Mouse (Mus musculus): ENCODE measurements around the gene Sytl1. TPM values are rescaled to one million over a fixed set of nuclear protein-coding genes. Genes with fewer than 3 reads are reported as not detected.

The Sytl1 gene
- polyA plus RNA-seq, 1 experiment, result 3.4 TPM

GRCm38 (mm10) chr4:133261641-133262374 lies 1.1 kb downstream of the Sytl1 start:
- H3K27me3 ChIP-seq (ENCODE audit: control insufficient read depth, insufficient read depth, insufficient read length), result peaks cover 6% of the 10 kb centered on the region
- H3K79me2 ChIP-seq (ENCODE audit: control insufficient read depth, insufficient read depth), result no peaks in the 10 kb centered on the region
- H3K4me3 ChIP-seq, result no peak overlapping the region
- H3ac ChIP-seq (ENCODE audit: control insufficient read depth, insufficient read length), result no peak overlapping the region
- no peak overlapping the region for H3K4me2 ChIP-seq (ENCODE audit: low read depth)
- H3K36me3 ChIP-seq (ENCODE audit: control insufficient read depth, insufficient read depth), result peaks cover 4% of the 10 kb centered on the region
- no peak for TF ChIP-seq CEBPB (IDR thresholded peaks at IDR 0.05; ENCODE audit: insufficient read depth, poor library complexity, severe bottlenecking)
- TF ChIP-seq TCF3 (IDR thresholded peaks at IDR 0.05; ENCODE audit: insufficient read length, low read depth), result no peak
- TF ChIP-seq MAX (IDR thresholded peaks at IDR 0.05; ENCODE audit: low read depth), result no peak
- no peak for TF ChIP-seq SRF (IDR thresholded peaks at IDR 0.05; ENCODE audit: control insufficient read depth, insufficient read length, low read depth)
- no peak for TF ChIP-seq MYOG (IDR thresholded peaks at IDR 0.05; ENCODE audit: control insufficient read depth in 1 of 3, insufficient read depth in 1 of 3, insufficient read length in 2 of 3, low read depth in 2 of 3)
- no peak for TF ChIP-seq E2F4 (IDR thresholded peaks at IDR 0.05; ENCODE audit: insufficient read depth)
- TF ChIP-seq POLR2AphosphoS2 (IDR thresholded peaks at IDR 0.05; ENCODE audit: insufficient read length, low read depth), result no peak
- TF ChIP-seq POLR2A (IDR thresholded peaks at IDR 0.05; ENCODE audit: insufficient read length, low read depth), result no peak
- TF ChIP-seq USF1 (IDR thresholded peaks at IDR 0.05; ENCODE audit: low read depth), result no peak
- no peak for TF ChIP-seq TCF12 (IDR thresholded peaks at IDR 0.05; ENCODE audit: insufficient read depth, poor library complexity, severe bottlenecking)
- no peak for TF ChIP-seq MYOD1 (IDR thresholded peaks at IDR 0.05; ENCODE audit: control insufficient read depth in 1 of 3, insufficient read length in 2 of 3, low read depth in 2 of 3)

- H3K4me2 ChIP-seq (ENCODE audit: low read depth), result no peak overlapping the region
- no peak overlapping the region for H3ac ChIP-seq (ENCODE audit: control insufficient read depth, insufficient read length)
- no peak overlapping the region for H3K4me3 ChIP-seq
- no peaks in the 10 kb centered on the region for H3K36me3 ChIP-seq (ENCODE audit: control insufficient read depth, insufficient read depth)
- peaks cover 13% of the 10 kb centered on the region for H3K27me3 ChIP-seq (ENCODE audit: control insufficient read depth, insufficient read depth, insufficient read length)
- TF ChIP-seq POLR2AphosphoS2 (IDR thresholded peaks at IDR 0.05; ENCODE audit: insufficient read length, low read depth), result no peak
- H3K79me2 ChIP-seq (ENCODE audit: control insufficient read depth, insufficient read depth), result no peaks in the 10 kb centered on the region
Measured at GRCm38 (mm10) chr4:133257798-133258408, 5.0 kb downstream of the Sytl1 start.

DNA sequence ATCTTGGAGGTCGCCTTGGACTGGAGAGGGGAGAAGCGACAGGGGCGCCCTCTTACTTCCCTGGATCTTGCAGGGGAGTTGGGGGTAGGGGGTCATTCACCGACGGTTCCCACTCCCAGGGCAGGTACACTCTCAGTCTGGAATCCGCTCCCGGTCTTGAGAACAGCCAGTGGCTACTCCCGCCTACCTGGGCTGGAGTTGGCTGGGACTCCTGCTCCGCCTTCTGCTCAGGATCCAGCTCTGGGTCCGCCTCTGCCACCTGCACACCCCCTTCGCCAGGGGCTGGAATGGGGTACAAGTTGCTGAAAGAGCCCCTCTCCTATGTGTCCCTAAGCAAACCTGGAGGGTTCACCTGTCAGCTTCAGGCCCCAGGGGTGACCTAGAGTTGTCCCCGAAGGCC lies 5.7 kb downstream of the Sytl1 start:
- Histone ChIP-seq H3K79me2 (ENCODE audit: control insufficient read depth, insufficient read depth) (no peaks in the 10 kb centered on the region), H3K27me3 (ENCODE audit: control insufficient read depth, insufficient read depth, insufficient read length) (peaks cover 13% of the 10 kb centered on the region), H3K4me2 (ENCODE audit: low read depth) (no peak overlapping the region), H3K4me3 (no peak overlapping the region), H3K36me3 (ENCODE audit: control insufficient read depth, insufficient read depth) (no peaks in the 10 kb centered on the region), H3ac (ENCODE audit: control insufficient read depth, insufficient read length) (no peak overlapping the region)
- no peak for TF ChIP-seq TCF12 (IDR thresholded peaks at IDR 0.05; ENCODE audit: insufficient read depth, poor library complexity, severe bottlenecking)
- TF ChIP-seq MYOD1 (IDR thresholded peaks at IDR 0.05; ENCODE audit: control insufficient read depth in 1 of 3, insufficient read length in 2 of 3, low read depth in 2 of 3), result no peak
- no peak for TF ChIP-seq TCF3 (IDR thresholded peaks at IDR 0.05; ENCODE audit: insufficient read length, low read depth)
- no peak for TF ChIP-seq USF1 (IDR thresholded peaks at IDR 0.05; ENCODE audit: low read depth)
- TF ChIP-seq REST (IDR thresholded peaks at IDR 0.05; ENCODE audit: insufficient read depth, insufficient read length), result no peak
- no peak for TF ChIP-seq E2F4 (IDR thresholded peaks at IDR 0.05; ENCODE audit: insufficient read depth)
- no peak for TF ChIP-seq MYOG (IDR thresholded peaks at IDR 0.05; ENCODE audit: control insufficient read depth in 1 of 3, insufficient read depth in 1 of 3, insufficient read length in 2 of 3, low read depth in 2 of 3)
- no peak for TF ChIP-seq MAX (IDR thresholded peaks at IDR 0.05; ENCODE audit: low read depth)
- no peak for TF ChIP-seq SRF (IDR thresholded peaks at IDR 0.05; ENCODE audit: control insufficient read depth, insufficient read length, low read depth)
- no peak for TF ChIP-seq CEBPB (IDR thresholded peaks at IDR 0.05; ENCODE audit: insufficient read depth, poor library complexity, severe bottlenecking)
- no peak for TF ChIP-seq POLR2AphosphoS2 (IDR thresholded peaks at IDR 0.05; ENCODE audit: insufficient read length, low read depth)

GRCm38 (mm10) chr4:133256820-133257219 lies 6.1 kb downstream of the Sytl1 start:
- Histone ChIP-seq H3K4me3 (no peak overlapping the region), H3ac (ENCODE audit: control insufficient read depth, insufficient read length) (no peak overlapping the region), H3K27me3 (ENCODE audit: control insufficient read depth, insufficient read depth, insufficient read length) (peaks cover 13% of the 10 kb centered on the region), H3K79me2 (ENCODE audit: control insufficient read depth, insufficient read depth) (no peaks in the 10 kb centered on the region), H3K4me2 (ENCODE audit: low read depth) (no peak overlapping the region), H3K36me3 (ENCODE audit: control insufficient read depth, insufficient read depth) (no peaks in the 10 kb centered on the region)
- TF ChIP-seq MAX (IDR thresholded peaks at IDR 0.05; ENCODE audit: low read depth), result no peak
- no peak for TF ChIP-seq E2F4 (IDR thresholded peaks at IDR 0.05; ENCODE audit: insufficient read depth)
- no peak for TF ChIP-seq CEBPB (IDR thresholded peaks at IDR 0.05; ENCODE audit: insufficient read depth, poor library complexity, severe bottlenecking)
- no peak for TF ChIP-seq TCF3 (IDR thresholded peaks at IDR 0.05; ENCODE audit: insufficient read length, low read depth)
- no peak for TF ChIP-seq REST (IDR thresholded peaks at IDR 0.05; ENCODE audit: insufficient read depth, insufficient read length)
- no peak for TF ChIP-seq USF1 (IDR thresholded peaks at IDR 0.05; ENCODE audit: low read depth)
- TF ChIP-seq POLR2AphosphoS2 (IDR thresholded peaks at IDR 0.05; ENCODE audit: insufficient read length, low read depth), result no peak
- TF ChIP-seq MYOG (IDR thresholded peaks at IDR 0.05; ENCODE audit: control insufficient read depth in 1 of 3, insufficient read depth in 1 of 3, insufficient read length in 2 of 3, low read depth in 2 of 3), result no peak
- no peak for TF ChIP-seq TCF12 (IDR thresholded peaks at IDR 0.05; ENCODE audit: insufficient read depth, poor library complexity, severe bottlenecking)

DNA sequence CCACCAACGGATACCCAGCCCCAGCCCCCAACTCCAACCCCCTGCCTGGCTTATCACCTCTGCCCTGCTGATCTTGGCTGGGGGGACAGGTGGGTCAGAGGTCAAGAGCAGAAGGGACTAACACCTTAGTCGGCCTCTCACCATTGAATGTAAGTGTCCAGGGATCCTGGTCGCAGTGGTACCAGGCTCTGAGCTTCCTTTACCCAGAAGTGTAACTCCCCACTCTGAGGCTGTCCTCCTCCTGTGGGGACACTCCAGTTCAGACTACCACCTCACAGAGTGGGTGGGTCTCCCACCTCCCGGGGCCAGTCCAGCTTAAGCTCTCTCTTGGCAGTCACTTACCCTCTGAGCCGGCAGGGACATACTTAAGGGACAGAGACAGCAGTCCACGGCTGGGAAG lies 7.5 kb downstream of the Sytl1 start:
- Histone ChIP-seq H3K79me2 (ENCODE audit: control insufficient read depth, insufficient read depth) (no peaks in the 10 kb centered on the region), H3K36me3 (ENCODE audit: control insufficient read depth, insufficient read depth) (no peaks in the 10 kb centered on the region), H3K27me3 (ENCODE audit: control insufficient read depth, insufficient read depth, insufficient read length) (peaks cover 13% of the 10 kb centered on the region), H3ac (ENCODE audit: control insufficient read depth, insufficient read length) (no peak overlapping the region), H3K4me3 (no peak overlapping the region), H3K4me2 (ENCODE audit: low read depth) (no peak overlapping the region)
- TF ChIP-seq MAX (IDR thresholded peaks at IDR 0.05; ENCODE audit: low read depth), result no peak
- TF ChIP-seq POLR2A (IDR thresholded peaks at IDR 0.05; ENCODE audit: insufficient read length, low read depth), result no peak
- no peak for TF ChIP-seq CEBPB (IDR thresholded peaks at IDR 0.05; ENCODE audit: insufficient read depth, poor library complexity, severe bottlenecking)
- no peak for TF ChIP-seq USF1 (IDR thresholded peaks at IDR 0.05; ENCODE audit: low read depth)
- TF ChIP-seq TCF3 (IDR thresholded peaks at IDR 0.05; ENCODE audit: insufficient read length, low read depth), result no peak
- TF ChIP-seq E2F4 (IDR thresholded peaks at IDR 0.05; ENCODE audit: insufficient read depth), result no peak
- TF ChIP-seq TCF12 (IDR thresholded peaks at IDR 0.05; ENCODE audit: insufficient read depth, poor library complexity, severe bottlenecking), result no peak
- no peak for TF ChIP-seq MYOD1 (IDR thresholded peaks at IDR 0.05; ENCODE audit: control insufficient read depth in 1 of 3, insufficient read length in 2 of 3, low read depth in 2 of 3)
- no peak for TF ChIP-seq MYOG (IDR thresholded peaks at IDR 0.05; ENCODE audit: control insufficient read depth in 1 of 3, insufficient read depth in 1 of 3, insufficient read length in 2 of 3, low read depth in 2 of 3)
- TF ChIP-seq POLR2AphosphoS2 (IDR thresholded peaks at IDR 0.05; ENCODE audit: insufficient read length, low read depth), result no peak
- TF ChIP-seq SRF (IDR thresholded peaks at IDR 0.05; ENCODE audit: control insufficient read depth, insufficient read length, low read depth), result no peak
- no peak for TF ChIP-seq REST (IDR thresholded peaks at IDR 0.05; ENCODE audit: insufficient read depth, insufficient read length)
